Mouse (Mus musculus) common myeloid progenitor, adult 5-6 weeks (primary cell): ENCODE measurements around the gene Rpl27. TPM values are rescaled to one million over a fixed set of nuclear protein-coding genes. Genes with fewer than 3 reads are reported as not detected.

Experiments
- total RNA-seq: library from RNA; stranded (forward); fragments of 200-1000, 187-1606 nt; gene quantifications from 2 replicates; pipeline ENCODE4 v1.2.3, GENCODE M21; 2017

Rpl27 gene
- total RNA-seq, 1 experiment from 2014 or later = 3,230 TPM

Other genes with a start within 250 kb of the Rpl27 start
- gene Ezh1, start 215.8 kb upstream of the Rpl27 start, total RNA-seq = 15.3 and 22.8 TPM in 2 replicates
- gene Ramp2, start 196.3 kb upstream of the Rpl27 start, total RNA-seq = 0.58 TPM in 1 of 2 replicates, not detected in the other
- 51.5 and 61.9 TPM in 2 replicates for gene Vps25, start 188.6 kb upstream of the Rpl27 start, total RNA-seq
- not detected in 2 replicates for gene Wnk4, start 181.7 kb upstream of the Rpl27 start, total RNA-seq
- 1.5 and 5.4 TPM in 2 replicates for gene Cntd1, start 163.3 kb upstream of the Rpl27 start, total RNA-seq
- 34.3 and 43.1 TPM in 2 replicates for gene Coa3, start 163.2 kb upstream of the Rpl27 start, total RNA-seq
- 152 and 208 TPM in 2 replicates for gene Becn1, start 140.0 kb upstream of the Rpl27 start, total RNA-seq
- gene Psme3, start 126.1 kb upstream of the Rpl27 start, total RNA-seq = 112 and 153 TPM in 2 replicates
- 0.78 and 2.4 TPM in 2 replicates for gene Aoc2, start 117.2 kb upstream of the Rpl27 start, total RNA-seq
- gene Aoc3, start 111.7 kb upstream of the Rpl27 start, total RNA-seq = under 0.01 and 0.29 TPM in 2 replicates
- gene G6pc, start 74.7 kb upstream of the Rpl27 start, total RNA-seq = not detected in 2 replicates
- gene Aarsd1, start 24.7 kb upstream of the Rpl27 start, total RNA-seq = 51.6 and 69.0 TPM in 2 replicates
- gene Gm27029, start 17.5 kb upstream of the Rpl27 start, total RNA-seq = 1.1 and 17.0 TPM in 2 replicates
- gene Rundc1, start 17.2 kb upstream of the Rpl27 start, total RNA-seq = 3.1 and 5.4 TPM in 2 replicates
- not detected in 2 replicates for gene Ptges3l, start 17.0 kb upstream of the Rpl27 start, total RNA-seq
- gene Ifi35, start 6.1 kb downstream of the Rpl27 start, total RNA-seq = 29.9 and 33.1 TPM in 2 replicates
- gene Rnd2, start 22.7 kb downstream of the Rpl27 start, total RNA-seq = 2.8 and 3.1 TPM in 2 replicates
- gene Vat1, start 23.9 kb downstream of the Rpl27 start, total RNA-seq = 14.4 and 15.5 TPM in 2 replicates
- 43.0 and 49.1 TPM in 2 replicates for gene Brca1, start 109.7 kb downstream of the Rpl27 start, total RNA-seq
- 47.1 and 61.9 TPM in 2 replicates for gene Nbr1, start 109.9 kb downstream of the Rpl27 start, total RNA-seq
- gene Tmem106a, start 139.9 kb downstream of the Rpl27 start, total RNA-seq = 0.50 and 2.9 TPM in 2 replicates
- gene Gm11634, start 157.0 kb downstream of the Rpl27 start, total RNA-seq = not detected in 2 replicates
- 11.0 and 14.9 TPM in 2 replicates for gene Rdm1, start 184.9 kb downstream of the Rpl27 start, total RNA-seq
- 0.53 and 1.5 TPM in 2 replicates for gene Arl4d, start 223.2 kb downstream of the Rpl27 start, total RNA-seq